Mouse (Mus musculus) bone marrow, adult 2 months (tissue): ENCODE results near the gene Slc35a1. TPM values are rescaled to one million over a fixed set of nuclear protein-coding genes. Genes with fewer than 3 reads are reported as not detected.

Experiments
- H3K27ac ChIP-seq: fragments of 200-500 bp; 2 replicates; pipeline ENCODE4 v1.5.1; 2012; ENCODE audit warnings: low read depth, mild to moderate bottlenecking, control low read depth, inconsistent platforms, low read length; ENCODE audit not compliant: control insufficient read depth, poor library complexity, insufficient read depth
- H3K4me1 ChIP-seq: fragments of 200-500 bp; 2 replicates; pipeline ENCODE4 v1.6.1; 2011; ENCODE audit warnings: low read length; ENCODE audit not compliant: control insufficient read depth, insufficient read depth
- H3K4me3 ChIP-seq: fragments of 200-500 bp; replicated peaks from 2 replicates; pipeline ENCODE3; 2011; ENCODE audit warnings: mild to moderate bottlenecking, low read depth, low read length, control low read depth; ENCODE audit not compliant: control insufficient read depth
- CTCF ChIP-seq: fragments of 200-500 bp; IDR thresholded peaks from 2 replicates; pipeline ENCODE4 v1.5.1; 2011; ENCODE audit warnings: low read length, control low read depth; ENCODE audit not compliant: control insufficient read depth, insufficient read depth
- POLR2A ChIP-seq: fragments of 200-500 bp; IDR thresholded peaks from 2 replicates; pipeline ENCODE4 v1.6.1; 2011; ENCODE audit warnings: low read depth, mild to moderate bottlenecking, control low read depth, low read length, borderline replicate concordance; ENCODE audit not compliant: control insufficient read depth
- WGBS: fragments of 180-500 bp; shearing (Covaris S2); methylation state at CpG from one replicate; pipeline ENCODE4 v1.1.7; 2018; 5-methylcytosine and 5-hydroxymethylcytosine counted together
- polyA plus RNA-seq: library from polyadenylated mRNA; stranded (reverse); fragments of >200 nt; gene quantifications from 2 replicates; pipeline ENCODE4 v1.2.4, GENCODE M21; 2011; ENCODE audit warnings: low replicate concordance; ENCODE audit not compliant: missing spikeins, insufficient read depth, insufficient read length

Slc35a1 gene
- polyA plus RNA-seq, 1 experiment = 6.7 TPM

GRCm38 (mm10) chr4:34637851-34638250 is 49.4 kb downstream of the Slc35a1 start:
- WGBS = 93% methylated on average over 4 of the region's 4 CpGs
- TF ChIP-seq CTCF (no peak), POLR2A (no peak)
- no peak overlapping the region for H3K27ac ChIP-seq

GRCm38 (mm10) chr4:34637386-34637785 is 49.9 kb downstream of the Slc35a1 start:
- no peaks in the 10 kb centered on the region for H3K4me1 ChIP-seq
- 81% methylated on average over 7 of the region's 7 CpGs for WGBS
- no peak overlapping the region for H3K4me3 ChIP-seq
- TF ChIP-seq POLR2A (no peak), CTCF (no peak)
- no peak overlapping the region for H3K27ac ChIP-seq

More at GRCm38 (mm10) chr4:34637851-34638250, 49.4 kb downstream of the Slc35a1 start:
- Histone ChIP-seq H3K4me3 (no peak overlapping the region), H3K4me1 (no peaks in the 10 kb centered on the region)

DNA sequence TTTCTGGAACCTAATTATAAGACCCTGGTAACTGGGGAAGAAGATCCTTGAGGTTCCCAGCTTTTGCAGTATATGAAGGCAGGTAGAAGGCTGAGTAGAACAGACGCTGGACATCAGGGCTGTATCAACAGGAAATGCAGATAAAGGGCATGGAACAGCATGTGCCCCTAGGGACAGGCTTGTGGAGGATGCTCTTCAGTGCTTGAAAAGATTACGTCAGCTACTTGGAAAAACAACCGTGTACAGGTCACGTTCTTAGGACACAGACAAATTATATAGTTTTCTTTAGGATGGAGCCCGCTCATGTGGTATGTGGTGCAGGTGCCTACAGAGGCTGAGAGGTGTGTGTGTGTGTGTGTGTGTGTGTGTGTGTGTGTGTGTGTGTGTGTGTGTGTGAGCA is 51.2 kb downstream of the Slc35a1 start:
- no peaks in the 10 kb centered on the region for H3K4me1 ChIP-seq
- TF ChIP-seq CTCF (no peak), POLR2A (no peak)
- WGBS = 80% methylated on average over 5 of the region's 5 CpGs
- H3K4me3 ChIP-seq = no peak overlapping the region
- H3K27ac ChIP-seq = no peak overlapping the region

DNA sequence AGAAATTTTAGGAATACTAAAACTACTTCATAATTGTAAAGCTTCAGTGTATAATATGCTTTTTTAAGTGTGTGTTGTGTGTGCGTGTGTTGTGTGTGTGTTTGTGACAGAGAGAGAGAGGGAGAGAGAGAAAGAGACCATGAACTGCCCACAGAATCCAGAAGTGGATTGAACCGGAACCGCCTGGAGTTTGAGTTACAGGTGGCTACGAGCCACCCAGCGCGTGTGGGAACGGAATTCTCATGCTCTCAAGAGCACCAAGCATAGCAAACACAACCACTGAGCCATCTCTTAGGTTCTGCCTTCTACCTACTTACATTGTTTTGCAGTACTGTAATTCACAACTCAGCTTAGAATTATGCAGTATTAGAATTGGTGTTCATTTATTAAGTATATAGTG is 53.1 kb downstream of the Slc35a1 start:
- TF ChIP-seq CTCF (no peak), POLR2A (no peak)

DNA sequence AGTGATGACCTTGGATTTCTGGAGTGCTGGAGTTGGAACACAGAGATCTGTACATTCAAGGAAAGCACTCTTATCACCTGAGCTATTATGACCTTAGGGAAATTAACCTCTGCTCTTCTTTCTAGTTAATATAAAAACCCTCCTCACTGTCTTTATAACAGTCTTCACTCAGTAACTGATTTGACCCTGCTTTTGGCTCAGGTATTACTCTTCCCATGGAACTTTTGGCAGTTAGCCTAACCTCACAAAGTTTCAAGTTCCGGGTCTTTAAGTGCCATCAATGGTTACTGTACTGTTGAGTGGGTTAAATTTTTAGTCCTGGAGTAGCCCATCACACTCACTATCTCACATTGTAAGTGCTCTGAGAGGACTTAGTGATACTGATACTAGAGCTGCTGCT is 57.3 kb downstream of the Slc35a1 start:
- WGBS = 88% methylated on average over 1 of the region's 1 CpGs
- TF ChIP-seq POLR2A = no peak
- TF ChIP-seq CTCF = no peak
- Histone ChIP-seq H3K4me1 (no peaks in the 10 kb centered on the region), H3K27ac (no peak overlapping the region), H3K4me3 (no peak overlapping the region)

More for the DNA sequence above, 53.1 kb downstream of the Slc35a1 start:
- Histone ChIP-seq H3K4me1 (no peaks in the 10 kb centered on the region), H3K27ac (no peak overlapping the region), H3K4me3 (no peak overlapping the region)
- 95% methylated on average over 7 of the region's 7 CpGs for WGBS

DNA sequence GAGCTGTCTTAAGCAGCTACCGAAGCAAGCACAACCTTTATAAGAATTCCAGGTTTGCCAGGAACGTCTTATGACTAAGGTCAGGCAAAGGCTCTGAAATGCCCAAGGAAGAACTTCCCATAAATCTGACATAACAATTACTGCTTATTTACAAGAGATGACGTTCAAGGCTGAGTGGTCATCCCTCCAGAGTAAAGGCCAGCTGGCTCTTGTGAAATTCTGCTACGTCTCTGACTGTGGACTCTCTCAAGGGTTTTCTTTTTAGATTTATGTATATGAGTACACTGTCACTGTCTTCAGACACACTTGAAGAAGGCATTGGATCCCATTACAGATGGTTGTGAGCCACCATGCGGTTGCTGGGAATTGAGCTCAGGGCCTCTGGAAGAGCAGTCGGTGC is 60.8 kb downstream of the Slc35a1 start:
- TF ChIP-seq POLR2A (no peak), CTCF (no peak)
- H3K27ac ChIP-seq = no peak overlapping the region
- H3K4me3 ChIP-seq = no peak overlapping the region
- no peaks in the 10 kb centered on the region for H3K4me1 ChIP-seq
- 87% methylated on average over 6 of the region's 6 CpGs for WGBS

- H3K27ac ChIP-seq = no peak overlapping the region
- TF ChIP-seq POLR2A (no peak), CTCF (no peak)
- no peak overlapping the region for H3K4me3 ChIP-seq
- no peaks in the 10 kb centered on the region for H3K4me1 ChIP-seq
- 88% methylated on average over 4 of the region's 4 CpGs for WGBS
Measured at GRCm38 (mm10) chr4:34625556-34625955, 61.7 kb downstream of the Slc35a1 start.

DNA sequence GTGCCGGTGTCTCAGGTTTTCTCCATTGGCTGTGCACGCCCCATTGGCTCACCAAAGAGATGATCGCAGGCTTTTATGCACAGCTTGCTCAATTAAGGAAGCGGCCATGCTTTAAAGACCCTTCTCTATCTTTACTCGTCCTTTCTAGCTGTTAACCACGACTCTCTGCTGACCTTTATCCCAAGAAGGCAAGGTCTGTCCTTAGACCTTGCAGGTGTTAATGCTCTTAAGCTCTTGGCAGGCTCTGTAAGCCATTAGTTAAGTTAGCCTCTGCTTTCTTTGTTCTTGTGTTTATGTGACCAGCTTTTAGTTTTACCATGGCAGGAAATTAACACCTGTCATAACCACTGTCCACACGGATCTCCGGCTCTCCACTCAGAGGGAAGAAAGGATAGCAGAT is 71.1 kb downstream of the Slc35a1 start:
- 71% methylated on average over 8 of the region's 8 CpGs for WGBS
- TF ChIP-seq CTCF = no peak
- TF ChIP-seq POLR2A = no peak
- Histone ChIP-seq H3K4me3 (no peak overlapping the region), H3K4me1 (peaks cover 3% of the 10 kb centered on the region; the same call in 1 of the 2 replicates), H3K27ac (no peak overlapping the region)

GRCm38 (mm10) chr4:34615303-34615702 is 71.9 kb downstream of the Slc35a1 start:
- peaks cover 3% of the 10 kb centered on the region; the same call in 1 of the 2 replicates for H3K4me1 ChIP-seq
- H3K4me3 ChIP-seq = peak overlapping the region; percentile 99
- TF ChIP-seq CTCF (no peak), POLR2A (no peak)
- H3K27ac ChIP-seq = no peak overlapping the region; the same call in 1 of the 2 replicates
- under 1% methylated on average over 13 of the region's 13 CpGs for WGBS

DNA sequence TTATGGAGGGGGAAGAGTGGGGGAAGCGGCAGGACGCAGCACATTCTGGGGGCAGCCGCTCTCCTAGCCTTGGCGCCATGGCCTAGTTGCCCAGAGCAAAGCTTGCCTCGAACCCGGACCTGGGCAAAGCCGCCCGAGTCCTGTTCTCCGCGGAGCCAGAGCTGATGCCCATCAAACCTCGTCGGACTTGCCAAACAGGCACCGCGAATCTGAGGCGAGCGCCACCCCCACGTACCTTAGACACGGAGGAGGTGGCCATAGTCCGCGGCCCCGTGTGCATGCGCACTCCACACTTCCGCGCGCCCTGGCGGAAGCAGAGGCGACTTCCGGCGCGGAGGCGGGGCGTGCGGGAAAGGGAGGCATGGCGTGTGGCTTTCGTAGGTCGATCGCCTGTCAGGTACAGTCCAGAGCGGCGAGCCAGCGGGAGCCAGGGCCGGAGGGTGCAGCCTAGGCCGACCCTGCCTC is 72.6 kb downstream of the Slc35a1 start, which contains the start of the genes Orc3 and Rars2:
TSS of gene Orc3 (minus strand) at position 315 of the 465 bp plus-strand sequence.
TSS of gene Rars2 (plus strand) at position 328 of the 465 bp plus-strand sequence.
- TF ChIP-seq CTCF = peak; percentile 15; the same call in 1 of the 2 replicates
- TF ChIP-seq POLR2A = peak; percentile 89
- Histone ChIP-seq H3K4me3 (peak within 1 kb of the TSS; percentile 99), H3K4me1 (peaks cover 3% of the 10 kb centered on the region; the same call in 1 of the 2 replicates), H3K27ac (peak within 1 kb of the TSS; percentile 90)
- under 1% methylated on average over 42 of the region's 42 CpGs for WGBS
